Mouse (Mus musculus) ES-E14 (cell line): ENCODE measurements around the gene 4930590J08Rik.

Experiments
- CHD2 ChIP-seq: IDR thresholded peaks from 2 replicates; pipeline ENCODE4 v1.6.1; 2014; ENCODE audit warnings: mild to moderate bottlenecking, low read depth, low read length, inconsistent platforms
- HCFC1 ChIP-seq: IDR thresholded peaks from 2 replicates; pipeline ENCODE4 v1.6.1; 2012; ENCODE audit warnings: low read length, inconsistent platforms, borderline replicate concordance; ENCODE audit not compliant: insufficient read depth
- MAFK ChIP-seq: IDR thresholded peaks from 2 replicates; pipeline ENCODE4 v1.6.1; 2014; ENCODE audit warnings: mild to moderate bottlenecking, low read depth, low read length, inconsistent platforms; ENCODE audit not compliant: insufficient read depth
- ZC3H11A ChIP-seq: IDR thresholded peaks from 2 replicates; pipeline ENCODE4 v1.6.1; 2012; ENCODE audit warnings: low read depth, mild to moderate bottlenecking, inconsistent platforms, low read length, borderline replicate concordance

GRCm38 (mm10) chr6:91990101-91990500 is 87.5 kb downstream of the 4930590J08Rik start:
- TF ChIP-seq HCFC1 (no peak), MAFK (no peak), ZC3H11A (no peak), CHD2 (no peak)
